Mouse (Mus musculus): ENCODE measurements around the gene Mtcl1. TPM values are rescaled to one million over a fixed set of nuclear protein-coding genes. Genes with fewer than 3 reads are reported as not detected.
A peak's percentile ranks its signal among the peaks of the same experiment; 100 is the strongest.

The Mtcl1 gene
- polyA plus RNA-seq, 1 experiment from 2014 or later, result 0.75 TPM

DNA sequence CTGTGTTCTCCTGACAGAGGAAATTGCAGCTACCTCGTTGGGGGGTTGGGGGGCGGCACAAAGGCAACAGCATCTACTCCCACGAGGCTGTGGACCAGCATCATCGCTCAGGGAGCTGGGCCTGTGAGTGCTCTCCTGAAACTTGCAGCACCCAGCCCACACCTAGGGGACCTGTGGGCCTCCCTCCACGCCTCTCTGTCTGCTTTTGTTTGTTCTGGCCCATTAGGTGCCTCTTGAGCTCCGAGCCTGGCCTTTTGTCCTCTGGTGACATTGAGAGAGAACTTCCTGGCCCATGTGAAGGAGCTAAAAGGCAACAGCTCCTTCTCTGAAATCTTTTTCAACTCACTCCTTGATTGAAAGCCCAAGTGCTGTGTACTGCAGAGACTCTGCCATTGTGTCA lies 79.8 kb downstream of the Mtcl1 start:
- Histone ChIP-seq H3K27ac (no peak overlapping the region), H3K9ac (no peak overlapping the region), H3K36me3 (no peaks in the 10 kb centered on the region), H3K4me3 (no peak overlapping the region), H3K4me1 (no peaks in the 10 kb centered on the region), H3K9me3 (replicated peaks) (no peaks in the 10 kb centered on the region), H3K27me3 (replicated peaks) (no peaks in the 10 kb centered on the region), H3K4me2 (no peak overlapping the region)
- ATAC-seq, result no peak
- 55% methylated on average over 6 of the region's 6 CpGs for WGBS (ENCODE audit: insufficient replicate concordance)

DNA sequence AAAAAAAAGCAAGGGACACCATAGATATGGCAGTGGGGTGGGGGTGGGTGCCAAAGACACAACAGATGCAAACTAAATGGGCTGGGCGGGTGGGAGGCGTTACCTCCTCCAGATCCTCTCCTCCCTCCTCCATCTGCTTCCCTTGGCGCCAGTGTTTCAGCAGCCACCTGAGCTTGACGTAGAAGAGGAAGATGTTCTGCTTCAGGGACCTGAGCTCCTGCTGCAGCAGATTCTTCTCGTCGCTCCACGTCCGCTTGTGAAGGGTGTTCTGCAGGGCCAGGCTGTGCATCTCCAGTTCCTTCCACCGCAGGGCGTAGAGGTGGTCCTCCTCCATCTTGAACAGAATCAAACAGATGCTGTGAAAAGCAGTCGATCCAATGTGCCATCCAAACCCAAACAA lies 81.4 kb downstream of the Mtcl1 start:
- no peaks in the 10 kb centered on the region for H3K9me3 ChIP-seq (replicated peaks)
- no peak for ATAC-seq
- no peak overlapping the region for H3K27ac ChIP-seq
- 80% methylated on average over 11 of the region's 11 CpGs for WGBS (ENCODE audit: insufficient replicate concordance)
- no peaks in the 10 kb centered on the region for H3K36me3 ChIP-seq
- no peak overlapping the region for H3K9ac ChIP-seq
- no peaks in the 10 kb centered on the region for H3K27me3 ChIP-seq (replicated peaks)
- no peak overlapping the region for H3K4me2 ChIP-seq
- H3K4me1 ChIP-seq, result no peaks in the 10 kb centered on the region
- no peak overlapping the region for H3K4me3 ChIP-seq

DNA sequence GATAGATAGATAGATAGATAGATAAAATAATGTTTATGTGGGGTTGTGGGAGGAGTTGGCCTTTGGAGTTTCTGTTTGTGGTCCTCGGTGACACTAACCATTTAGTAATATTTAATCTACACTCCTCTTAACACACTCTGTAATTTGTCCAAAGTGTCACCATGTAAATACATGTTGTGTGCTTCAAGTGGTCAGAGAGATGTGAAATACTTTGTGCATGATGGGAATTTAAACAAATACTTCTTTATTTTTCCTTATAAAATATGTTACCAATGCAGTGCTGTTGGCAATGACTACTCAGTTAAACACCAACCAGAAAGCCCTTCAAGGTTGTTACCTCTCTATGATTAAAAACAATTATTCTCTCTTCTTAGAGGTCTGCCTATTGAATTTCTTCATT lies 83.9 kb downstream of the Mtcl1 start:
- H3K4me1 ChIP-seq, result no peaks in the 10 kb centered on the region
- no peak for ATAC-seq
- H3K36me3 ChIP-seq, result no peaks in the 10 kb centered on the region
- H3K27me3 ChIP-seq (replicated peaks), result no peaks in the 10 kb centered on the region
- H3K4me3 ChIP-seq, result no peak overlapping the region
- no peak overlapping the region for H3K27ac ChIP-seq
- no peaks in the 10 kb centered on the region for H3K9me3 ChIP-seq (replicated peaks)
- H3K9ac ChIP-seq, result no peak overlapping the region
- no peak overlapping the region for H3K4me2 ChIP-seq
- 83% methylated on average over 1 of the region's 1 CpGs for WGBS (ENCODE audit: insufficient replicate concordance)

GRCm38 (mm10) chr17:66365293-66365642 lies 84.3 kb downstream of the Mtcl1 start:
- WGBS (ENCODE audit: insufficient replicate concordance), result 67% methylated on average over 3 of the region's 3 CpGs
- Histone ChIP-seq H3K4me3 (no peak overlapping the region), H3K27me3 (replicated peaks) (no peaks in the 10 kb centered on the region), H3K9ac (no peak overlapping the region), H3K27ac (no peak overlapping the region), H3K4me2 (no peak overlapping the region), H3K36me3 (no peaks in the 10 kb centered on the region), H3K4me1 (no peaks in the 10 kb centered on the region), H3K9me3 (replicated peaks) (no peaks in the 10 kb centered on the region)
- no peak for ATAC-seq

GRCm38 (mm10) chr17:66364525-66365292 lies 84.8 kb downstream of the Mtcl1 start:
- Histone ChIP-seq H3K36me3 (no peaks in the 10 kb centered on the region), H3K4me3 (no peak overlapping the region), H3K9ac (no peak overlapping the region), H3K27me3 (replicated peaks) (no peaks in the 10 kb centered on the region), H3K9me3 (replicated peaks) (no peaks in the 10 kb centered on the region), H3K4me2 (no peak overlapping the region), H3K4me1 (no peaks in the 10 kb centered on the region), H3K27ac (no peak overlapping the region)
- WGBS (ENCODE audit: insufficient replicate concordance), result 67% methylated on average over 26 of the region's 26 CpGs
- ATAC-seq, result no peak

DNA sequence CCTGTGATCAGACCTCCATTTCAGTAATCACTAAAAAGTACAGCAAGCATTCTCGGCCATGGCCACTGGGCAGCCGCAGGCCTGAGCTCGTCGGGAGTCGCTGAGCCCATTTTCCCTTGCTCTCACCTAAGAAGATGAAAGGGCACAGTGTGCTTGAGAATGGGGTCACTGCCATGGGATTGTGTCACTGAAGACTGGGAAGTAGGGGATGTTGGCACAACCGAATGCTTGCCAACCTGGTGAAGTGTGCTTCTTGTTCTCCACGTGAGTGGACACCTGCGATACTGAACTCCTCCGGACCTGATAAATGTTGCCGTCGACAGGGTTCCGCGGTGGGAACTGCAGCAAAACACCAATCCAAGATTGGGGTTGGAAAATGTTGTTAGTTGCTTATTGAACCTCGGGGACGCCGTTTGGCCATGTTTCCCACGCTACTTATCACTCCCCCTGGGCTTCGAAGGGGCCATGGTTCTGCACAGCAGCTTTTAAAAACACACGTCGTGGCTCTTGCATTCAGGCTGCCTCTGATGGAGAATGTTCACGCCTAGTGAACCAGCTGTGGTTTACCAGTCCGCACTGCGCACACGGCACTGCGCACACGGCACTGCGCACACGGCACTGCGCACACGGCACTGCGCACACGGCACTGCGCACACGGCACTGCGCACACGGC lies 85.6 kb downstream of the Mtcl1 start:
- H3K4me1 ChIP-seq, result no peaks in the 10 kb centered on the region
- H3K36me3 ChIP-seq, result no peaks in the 10 kb centered on the region
- no peak overlapping the region for H3K4me3 ChIP-seq
- no peaks in the 10 kb centered on the region for H3K27me3 ChIP-seq (replicated peaks)
- H3K9ac ChIP-seq, result no peak overlapping the region
- WGBS (ENCODE audit: insufficient replicate concordance), result 82% methylated on average over 36 of the region's 36 CpGs
- no peak for ATAC-seq
- no peaks in the 10 kb centered on the region for H3K9me3 ChIP-seq (replicated peaks)
- no peak overlapping the region for H3K4me2 ChIP-seq
- no peak overlapping the region for H3K27ac ChIP-seq

- Histone ChIP-seq H3K9ac (no peak overlapping the region), H3K4me3 (no peak overlapping the region), H3K4me1 (0 out of 2 replicates have a peak, but pooled peaks cover 5% of the 10 kb centered on the region), H3K36me3 (no peaks in the 10 kb centered on the region), H3K4me2 (no peak overlapping the region), H3K9me3 (replicated peaks) (no peaks in the 10 kb centered on the region), H3K27ac (no peak overlapping the region), H3K27me3 (replicated peaks) (no peaks in the 10 kb centered on the region)
- 68% methylated on average over 15 of the region's 15 CpGs for WGBS (ENCODE audit: insufficient replicate concordance)
- ATAC-seq, result no peak; the same call in 1 of the 2 replicates
These were observed 87.1 kb downstream of the Mtcl1 start for GRCm38 (mm10) chr17:66362287-66363016.

- no peak overlapping the region for H3K9ac ChIP-seq
- H3K4me1 ChIP-seq, result 0 out of 2 replicates have a peak, but pooled peaks cover 10% of the 10 kb centered on the region
- no peak overlapping the region for H3K4me3 ChIP-seq
- no peak for ATAC-seq
- H3K36me3 ChIP-seq, result no peaks in the 10 kb centered on the region
- H3K27ac ChIP-seq, result no peak overlapping the region
- no peaks in the 10 kb centered on the region for H3K9me3 ChIP-seq (replicated peaks)
- H3K27me3 ChIP-seq (replicated peaks), result 0 out of 2 replicates have a peak, but pooled peaks cover 5% of the 10 kb centered on the region
- H3K4me2 ChIP-seq, result no peak overlapping the region
- WGBS (ENCODE audit: insufficient replicate concordance), result 68% methylated on average over 27 of the region's 27 CpGs
These were observed 91.2 kb downstream of the Mtcl1 start for GRCm38 (mm10) chr17:66358026-66358978.

DNA sequence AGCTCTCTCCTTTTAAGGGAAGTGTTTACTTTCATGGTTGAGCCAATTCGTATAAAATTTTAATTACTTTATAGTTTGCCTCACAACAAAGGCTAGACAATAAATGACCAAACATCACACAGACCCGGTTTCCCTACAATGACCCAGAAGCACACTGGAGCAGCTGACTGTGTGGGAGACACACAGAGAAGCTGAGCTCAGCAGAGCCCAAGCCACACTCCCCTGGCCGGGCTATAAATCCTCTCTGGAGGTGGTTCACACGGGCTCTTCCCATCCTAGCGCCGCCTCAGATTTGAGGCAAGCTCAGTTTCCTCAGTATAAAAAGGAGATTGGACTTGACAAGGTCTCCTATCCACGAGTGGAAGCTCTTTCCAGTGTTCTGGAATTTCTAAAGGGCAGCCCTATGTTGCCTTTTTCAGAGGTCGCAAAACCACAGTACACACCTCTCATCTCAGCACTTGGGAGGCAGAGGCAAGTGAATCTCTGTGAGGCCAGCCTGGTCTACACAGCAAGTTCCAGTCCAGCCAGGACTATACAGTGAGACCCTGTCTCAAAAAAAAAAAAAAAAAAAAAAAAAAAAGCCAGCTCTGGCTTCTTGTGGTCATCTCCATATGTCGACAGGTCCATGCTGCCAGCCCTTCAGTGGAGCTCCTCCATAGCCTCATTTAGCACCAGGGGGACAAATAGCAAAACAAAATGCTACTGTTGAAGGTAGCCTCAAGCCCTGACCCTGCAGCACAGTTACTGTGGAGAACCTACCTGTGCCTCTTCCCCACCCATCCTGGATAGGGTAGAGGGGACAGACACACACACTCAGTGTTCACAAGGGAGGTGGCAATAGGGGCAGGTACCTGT lies 92.2 kb downstream of the Mtcl1 start:
- Histone ChIP-seq H3K36me3 (no peaks in the 10 kb centered on the region), H3K27ac (no peak overlapping the region), H3K4me1 (peaks cover 14% of the 10 kb centered on the region; the same call in 1 of the 2 replicates), H3K27me3 (replicated peaks) (0 out of 2 replicates have a peak, but pooled peaks cover 5% of the 10 kb centered on the region), H3K9me3 (replicated peaks) (no peaks in the 10 kb centered on the region), H3K9ac (no peak overlapping the region), H3K4me3 (no peak overlapping the region), H3K4me2 (no peak overlapping the region)
- WGBS (ENCODE audit: insufficient replicate concordance), result 65% methylated on average over 9 of the region's 9 CpGs
- ATAC-seq, result no peak

DNA sequence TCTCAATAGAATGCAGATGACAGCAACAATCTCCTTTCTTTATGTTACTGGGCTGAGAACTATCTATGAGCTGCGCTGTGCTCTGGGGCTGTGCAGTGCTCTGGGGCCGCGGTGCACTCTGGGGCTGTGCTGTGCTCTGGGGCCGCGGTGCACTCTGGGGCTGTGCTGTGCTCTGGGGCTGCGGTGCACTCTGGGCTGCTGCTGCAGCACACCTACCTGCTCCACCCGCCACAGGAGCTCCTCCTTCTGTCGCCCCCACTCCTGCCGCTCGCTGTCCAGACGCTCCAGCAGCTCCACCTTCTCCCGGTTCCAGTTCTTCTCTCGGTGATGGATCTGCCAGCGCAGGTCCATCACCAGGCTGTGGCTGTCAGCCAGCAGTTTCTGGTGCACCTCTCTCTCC lies 95.6 kb downstream of the Mtcl1 start:
- peaks cover 17% of the 10 kb centered on the region; the same call in 1 of the 2 replicates for H3K4me1 ChIP-seq
- H3K27me3 ChIP-seq (replicated peaks), result peaks cover 9% of the 10 kb centered on the region; the same call in 1 of the 2 replicates
- no peaks in the 10 kb centered on the region for H3K36me3 ChIP-seq
- H3K9ac ChIP-seq, result no peak overlapping the region
- H3K9me3 ChIP-seq (replicated peaks), result no peaks in the 10 kb centered on the region
- H3K27ac ChIP-seq, result no peak overlapping the region
- peak; percentile 47; the same call in 1 of the 2 replicates for ATAC-seq
- no peak overlapping the region for H3K4me3 ChIP-seq
- 75% methylated on average over 14 of the region's 14 CpGs for WGBS (ENCODE audit: insufficient replicate concordance)
- no peak overlapping the region for H3K4me2 ChIP-seq

Data from liver, embryonic 12.5 days (tissue).